Mouse (Mus musculus) layer of hippocampus, adult 2 months (tissue): ENCODE data around the gene Hpcal4. TPM values are rescaled to one million over a fixed set of nuclear protein-coding genes. Genes with fewer than 3 reads are reported as not detected.
A peak's percentile ranks its signal among the peaks of the same experiment; 100 is the strongest.

Experiments used
- DNase-seq, 2 experiments: peaks; one replicate each; pipeline ENCODE4 v3.0.0; 2022; ENCODE audit warnings: low spot score in 2 of 2
- H3K27ac ChIP-seq: fragments of 200-600 bp; 2 replicates; pipeline ENCODE4 v1.8.1; 2022
- H3K4me3 ChIP-seq: fragments of 200-600 bp; 2 replicates; pipeline ENCODE4 v1.8.1; 2022; ENCODE audit warnings: mild to moderate bottlenecking
- CTCF ChIP-seq: fragments of 200-600 bp; conservative IDR thresholded peaks from 2 replicates; pipeline ENCODE4 v1.8.1; 2022; ENCODE audit warnings: antibody characterized with exemption, mild to moderate bottlenecking, moderate library complexity
- total RNA-seq, 2 experiments: library from RNA; stranded (reverse); gene quantifications; 2 replicates each; pipeline ENCODE4 v1.2.3; 2021

The Hpcal4 gene
- total RNA-seq, 2 experiments from 2014 or later, result 493 to 508 TPM

- 0 out of 2 replicates have a peak, but pooled peaks have one; percentile 12 for TF ChIP-seq CTCF
- DNase-seq, result peak; percentile 56 to 74
- Histone ChIP-seq H3K4me3 (peak overlapping the region; percentile 9; the same call in 1 of the 2 replicates), H3K27ac (peak overlapping the region; percentile 53; the same call in 1 of the 2 replicates)
Measured at GRCm38 (mm10) chr4:123164157-123164556, 18.9 kb upstream of the Hpcal4 start.

- Histone ChIP-seq H3K4me3 (no peak overlapping the region), H3K27ac (no peak overlapping the region)
- peak; percentile 16 for TF ChIP-seq CTCF
- no peak for DNase-seq
Measured at GRCm38 (mm10) chr4:123171811-123172210, 11.2 kb upstream of the Hpcal4 start.

- H3K27ac ChIP-seq, result peak overlapping the region; percentile 97
- DNase-seq, result peak; percentile 86 to 92
- H3K4me3 ChIP-seq, result peak overlapping the region; percentile 67
Measured at GRCm38 (mm10) chr4:123183239-123184056, 421 bp downstream of the Hpcal4 start.

GRCm38 (mm10) chr4:123184816-123185215 lies 1.8 kb downstream of the Hpcal4 start:
- DNase-seq, result peak; percentile 54 to 74
- Histone ChIP-seq H3K4me3 (peak overlapping the region; percentile 67), H3K27ac (peak overlapping the region; percentile 97)
- no peak for TF ChIP-seq CTCF

More at GRCm38 (mm10) chr4:123183239-123184056, 421 bp downstream of the Hpcal4 start:
- 0 out of 2 replicates have a peak, but pooled peaks have one; percentile 6 for TF ChIP-seq CTCF

- H3K27ac ChIP-seq, result no peak overlapping the region
- DNase-seq, result no peak
- no peak overlapping the region for H3K4me3 ChIP-seq
- no peak for TF ChIP-seq CTCF
Measured at GRCm38 (mm10) chr4:123192336-123192735, 9.3 kb downstream of the Hpcal4 start.

- DNase-seq, result no peak
- H3K27ac ChIP-seq, result no peak overlapping the region; the same call in 1 of the 2 replicates
- TF ChIP-seq CTCF, result no peak
Measured at GRCm38 (mm10) chr4:123193791-123194190, 10.8 kb downstream of the Hpcal4 start.

GRCm38 (mm10) chr4:123196695-123197094 lies 13.7 kb downstream of the Hpcal4 start:
- H3K27ac ChIP-seq, result no peak overlapping the region
- H3K4me3 ChIP-seq, result no peak overlapping the region
- no peak for TF ChIP-seq CTCF
- DNase-seq, result no peak

More at GRCm38 (mm10) chr4:123193791-123194190, 10.8 kb downstream of the Hpcal4 start:
- H3K4me3 ChIP-seq, result no peak overlapping the region

- peak overlapping the region; percentile 53 for H3K4me3 ChIP-seq
- peak overlapping the region; percentile 88 for H3K27ac ChIP-seq
Measured at GRCm38 (mm10) chr4:123200771-123201185, 17.8 kb downstream of the Hpcal4 start.

GRCm38 (mm10) chr4:123201186-123202093 lies 18.4 kb downstream of the Hpcal4 start, which contains the start of gene Nt5c1a:
Gene Nt5c1a (plus strand): TSS chr4:123201504.
- DNase-seq, result peak in 1 of 2 experiments; percentile 62
- Histone ChIP-seq H3K27ac (peak within 1 kb of the TSS; percentile 88), H3K4me3 (peak within 1 kb of the TSS; percentile 53)
- no peak for TF ChIP-seq CTCF

More at GRCm38 (mm10) chr4:123200771-123201185, 17.8 kb downstream of the Hpcal4 start:
- peak; percentile 70 to 82 for DNase-seq
- TF ChIP-seq CTCF, result peak; percentile 97

- H3K27ac ChIP-seq, result peak overlapping the region; percentile 88; the same call in 1 of the 2 replicates
- peak overlapping the region; percentile 53 for H3K4me3 ChIP-seq
- TF ChIP-seq CTCF, result no peak
Measured at GRCm38 (mm10) chr4:123202094-123202420, 19.0 kb downstream of the Hpcal4 start.

GRCm38 (mm10) chr4:123207337-123207736 lies 24.3 kb downstream of the Hpcal4 start:
- Histone ChIP-seq H3K4me3 (no peak overlapping the region), H3K27ac (no peak overlapping the region)
- no peak for TF ChIP-seq CTCF
- no peak for DNase-seq

More at GRCm38 (mm10) chr4:123202094-123202420, 19.0 kb downstream of the Hpcal4 start:
- no peak for DNase-seq

- H3K4me3 ChIP-seq, result no peak overlapping the region
- TF ChIP-seq CTCF, result peak; percentile 28; the same call in 1 of the 2 replicates
- no peak overlapping the region; the same call in 1 of the 2 replicates for H3K27ac ChIP-seq
- DNase-seq, result no peak
Measured at GRCm38 (mm10) chr4:123210996-123211395, 28.0 kb downstream of the Hpcal4 start.

GRCm38 (mm10) chr4:123211453-123211852 lies 28.4 kb downstream of the Hpcal4 start:
- Histone ChIP-seq H3K4me3 (no peak overlapping the region), H3K27ac (no peak overlapping the region)
- DNase-seq, result no peak
- no peak for TF ChIP-seq CTCF
